Mouse (Mus musculus): ENCODE measurements around the gene Ccdc8.
A peak's percentile ranks its signal among the peaks of the same experiment; 100 is the strongest.

The Ccdc8 gene

DNA sequence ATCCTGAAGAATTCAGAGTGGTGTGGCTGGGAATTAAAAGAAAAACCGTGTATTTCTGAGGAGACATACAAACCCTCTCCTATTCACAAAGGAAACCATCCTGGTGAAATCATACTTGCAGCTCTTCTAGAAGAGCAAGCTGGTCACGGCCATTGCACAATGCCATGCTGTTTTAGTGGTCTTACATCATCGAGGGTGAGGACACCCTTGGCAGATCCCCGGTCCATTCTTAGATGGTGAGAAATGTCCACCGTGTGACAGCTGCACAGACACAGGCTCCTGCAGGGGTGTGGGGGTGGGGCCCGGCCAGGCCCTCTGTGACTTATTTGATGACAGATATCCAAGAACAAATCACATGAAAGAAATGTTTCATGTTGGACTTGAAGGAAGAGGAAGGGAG is 18.5 kb upstream of the Ccdc8 start:
- no peak for DNase-seq (ENCODE audit: low spot score in 2 of 2)

DNA sequence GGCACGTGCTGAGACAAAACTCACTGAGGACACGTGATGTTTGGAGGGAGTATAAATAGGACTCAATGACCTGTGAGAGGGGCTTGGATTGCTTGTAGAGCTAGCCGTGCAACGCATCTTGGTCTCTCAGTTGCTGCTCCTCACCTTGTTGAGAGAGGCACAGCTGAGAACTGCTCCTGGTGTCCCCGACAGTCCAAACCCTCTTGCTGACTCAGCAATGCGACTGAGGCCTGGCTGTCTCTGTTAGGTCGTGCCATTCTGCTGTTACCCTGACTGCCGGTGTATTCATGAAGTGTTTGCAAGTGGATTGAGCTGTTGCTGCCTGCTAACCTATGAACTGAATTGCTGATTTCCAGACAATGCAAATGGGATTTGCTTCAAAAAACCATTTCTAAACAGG is 16.2 kb upstream of the Ccdc8 start:
- DNase-seq (ENCODE audit: low spot score in 2 of 2): no peak

DNA sequence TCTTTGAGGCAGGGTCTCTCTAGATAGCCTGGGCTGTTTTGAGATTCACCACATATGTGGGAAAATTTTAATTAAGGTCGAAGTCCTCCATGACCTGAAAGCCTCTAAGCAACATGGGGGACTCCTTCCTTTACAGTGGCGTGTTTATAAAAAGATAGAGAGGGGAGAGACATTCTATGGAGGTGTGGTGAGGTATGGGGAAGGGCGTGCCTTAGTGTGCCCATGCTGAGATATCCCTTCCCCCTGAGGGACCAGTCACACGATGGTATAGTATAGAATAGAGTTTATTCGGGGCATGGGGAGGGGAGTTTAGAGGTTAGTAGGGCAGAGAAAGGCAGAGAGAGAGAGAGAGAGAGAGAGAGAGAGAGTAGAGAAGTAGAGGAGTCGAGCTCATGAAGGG is 14.3 kb upstream of the Ccdc8 start:
- no peak for DNase-seq (ENCODE audit: low spot score in 2 of 2)

DNA sequence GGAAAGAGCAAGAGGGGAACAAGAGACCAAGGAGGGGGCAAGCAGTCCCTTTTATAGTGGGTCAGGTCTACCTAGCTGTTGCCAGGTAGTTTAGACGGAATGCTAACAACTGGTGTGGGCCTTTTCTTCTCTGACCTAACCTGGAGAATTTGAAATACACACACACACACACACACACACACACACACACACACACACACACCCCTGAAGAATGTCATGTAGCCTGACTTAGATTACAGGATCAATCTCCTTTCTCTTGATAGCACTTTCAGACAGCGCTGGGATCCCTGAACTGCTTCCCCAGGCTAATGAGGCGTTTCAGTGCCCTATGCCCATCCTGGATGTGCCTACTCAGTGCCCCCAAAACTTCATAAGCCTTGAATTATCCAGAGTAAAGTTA is 13.9 kb upstream of the Ccdc8 start:
- DNase-seq (ENCODE audit: low spot score in 2 of 2): no peak

DNA sequence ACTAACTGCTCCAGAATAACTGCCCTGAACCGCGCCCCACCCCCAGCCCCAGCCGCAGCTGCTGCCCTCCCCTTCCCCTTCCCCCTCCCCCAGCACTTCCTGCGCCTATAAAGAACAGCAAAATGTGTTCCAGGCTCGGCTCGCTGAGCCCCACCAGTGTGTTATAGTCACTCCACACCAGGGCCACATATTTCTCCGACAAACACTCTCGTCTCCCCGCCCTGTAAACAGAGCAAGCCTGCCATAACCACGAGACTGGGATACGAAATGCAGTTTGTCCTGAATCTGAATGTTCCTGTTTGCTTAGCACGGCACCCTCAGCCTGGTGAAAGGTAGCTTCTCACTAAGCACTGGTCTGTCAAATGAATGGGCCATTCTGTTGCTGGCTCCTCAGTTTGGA is 12.2 kb upstream of the Ccdc8 start:
- peak in 1 of 2 experiments; percentile 24 for DNase-seq (ENCODE audit: low spot score in 2 of 2)

DNA sequence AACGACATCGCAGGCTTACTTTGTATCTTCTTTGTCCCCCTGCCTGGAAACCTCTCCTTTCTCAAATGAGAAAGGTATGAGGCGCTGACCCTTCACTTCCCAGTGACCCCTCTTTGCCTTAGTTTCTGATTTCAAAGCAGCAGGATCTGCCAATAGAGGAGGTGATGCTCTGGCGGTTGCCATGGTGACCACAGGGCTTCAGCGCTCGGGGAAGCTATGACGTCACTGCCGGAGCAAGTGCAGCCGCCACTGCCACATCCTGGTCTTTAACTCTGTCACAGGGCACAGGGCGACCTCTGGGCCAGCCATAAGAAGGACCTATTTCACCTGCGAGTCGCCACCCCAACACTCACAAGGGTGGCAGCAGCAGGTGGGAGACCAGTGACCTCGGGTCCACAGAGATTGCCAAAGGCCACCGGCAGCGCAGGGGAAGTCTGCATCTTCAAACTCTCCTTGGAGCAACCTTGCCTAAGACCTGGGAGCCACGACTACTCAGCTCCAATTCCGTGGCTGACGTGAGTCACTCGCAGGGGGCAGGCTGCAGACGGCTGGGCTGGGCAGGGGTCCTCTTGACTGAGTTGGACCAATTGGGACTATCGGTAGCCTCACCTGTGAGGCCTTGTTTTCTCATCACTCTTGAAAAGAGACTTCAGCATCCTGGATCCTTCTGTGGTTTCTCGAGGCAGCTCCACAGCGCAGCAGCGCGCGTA is 9.5 kb upstream of the Ccdc8 start, which contains the start of gene Gm42372:
TSS of gene Gm42372 (plus strand) at position 228 of the 710 bp plus-strand sequence.
- peak; percentile 85 to 86 for DNase-seq (ENCODE audit: low spot score in 2 of 2)

DNA sequence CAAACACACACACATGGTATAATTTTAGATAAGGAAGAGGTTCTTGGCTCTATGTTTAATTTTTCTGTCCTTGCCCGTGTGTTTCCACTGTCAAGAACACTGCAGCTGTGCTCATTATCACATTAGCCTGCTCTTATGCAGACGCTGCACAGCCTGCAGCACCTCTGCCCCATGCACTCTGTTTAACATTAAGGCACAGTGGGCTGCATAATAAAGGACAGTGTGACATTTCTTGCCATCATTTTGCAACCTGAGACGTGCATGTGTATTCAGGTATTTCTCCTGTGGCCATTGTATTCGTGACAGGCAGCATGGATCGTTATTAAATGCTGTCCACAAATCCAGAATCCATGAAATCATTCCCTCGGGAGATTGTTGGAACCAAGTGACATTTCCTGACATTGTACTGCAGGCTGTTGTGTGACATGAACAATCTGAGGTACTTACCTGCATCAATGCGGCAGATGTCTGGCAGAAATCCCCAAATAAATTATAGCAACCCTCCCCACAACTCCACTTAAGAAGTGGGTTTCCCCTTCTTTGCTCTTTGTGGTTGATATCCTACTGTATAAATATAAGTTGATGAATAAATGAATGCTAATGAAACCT is 4.9 kb upstream of the Ccdc8 start:
- no peak for DNase-seq (ENCODE audit: low spot score in 2 of 2)

DNA sequence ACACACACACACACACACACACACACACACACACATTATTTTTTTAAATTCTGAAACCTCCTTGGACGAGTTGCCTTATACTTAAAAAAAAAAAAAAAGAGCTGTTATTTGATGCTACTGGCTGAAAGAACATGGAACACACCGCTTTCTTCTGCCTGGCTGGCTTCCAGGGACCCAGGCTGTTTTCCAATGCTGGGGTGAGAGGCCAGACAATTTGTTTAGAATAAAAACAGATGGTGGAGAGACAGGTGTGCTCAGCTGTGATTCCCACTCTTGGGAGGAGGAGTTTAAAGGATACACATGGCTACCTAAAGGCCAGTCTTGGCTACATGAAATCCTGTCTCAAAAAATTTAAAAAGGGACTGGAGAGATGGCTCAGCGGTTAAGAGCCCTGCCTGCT is 4.1 kb upstream of the Ccdc8 start:
- DNase-seq (ENCODE audit: low spot score in 2 of 2): no peak

DNA sequence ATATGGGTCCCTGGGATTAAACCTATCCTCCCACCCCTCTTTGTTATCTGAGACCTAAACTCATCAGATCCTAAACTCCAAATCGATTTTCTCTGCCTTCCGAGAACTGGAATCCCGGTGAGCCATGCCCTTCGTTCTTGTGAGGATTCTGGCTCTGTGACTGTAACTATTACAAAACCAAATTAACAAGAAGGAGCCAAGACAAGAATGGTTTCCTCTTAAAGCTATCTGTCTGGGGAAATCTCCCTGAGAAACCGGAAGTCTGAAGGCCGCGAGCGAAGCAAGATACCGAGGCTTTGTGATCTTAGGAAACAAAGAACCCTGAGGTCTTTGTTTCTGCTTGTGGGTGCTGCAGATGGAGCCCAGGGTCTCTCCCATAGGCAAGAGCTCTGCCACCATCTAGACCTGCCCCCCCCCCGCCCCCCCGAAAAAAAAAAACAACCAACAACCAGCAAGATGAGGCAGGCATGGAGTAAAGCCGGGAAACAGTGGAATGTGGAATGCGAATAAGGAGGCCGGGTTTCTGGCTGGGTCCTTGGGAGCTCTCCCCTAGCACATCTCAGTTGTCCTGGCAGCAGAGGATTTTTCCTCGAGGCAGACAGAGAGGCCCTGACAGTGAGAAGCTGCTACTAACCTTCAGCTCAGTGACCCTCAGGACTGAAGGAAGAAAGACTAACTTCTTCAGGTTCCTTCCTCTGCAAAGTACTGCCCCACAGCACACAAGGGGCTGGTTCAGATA is 2.3 kb upstream of the Ccdc8 start:
- DNase-seq (ENCODE audit: low spot score in 2 of 2): no peak

DNA sequence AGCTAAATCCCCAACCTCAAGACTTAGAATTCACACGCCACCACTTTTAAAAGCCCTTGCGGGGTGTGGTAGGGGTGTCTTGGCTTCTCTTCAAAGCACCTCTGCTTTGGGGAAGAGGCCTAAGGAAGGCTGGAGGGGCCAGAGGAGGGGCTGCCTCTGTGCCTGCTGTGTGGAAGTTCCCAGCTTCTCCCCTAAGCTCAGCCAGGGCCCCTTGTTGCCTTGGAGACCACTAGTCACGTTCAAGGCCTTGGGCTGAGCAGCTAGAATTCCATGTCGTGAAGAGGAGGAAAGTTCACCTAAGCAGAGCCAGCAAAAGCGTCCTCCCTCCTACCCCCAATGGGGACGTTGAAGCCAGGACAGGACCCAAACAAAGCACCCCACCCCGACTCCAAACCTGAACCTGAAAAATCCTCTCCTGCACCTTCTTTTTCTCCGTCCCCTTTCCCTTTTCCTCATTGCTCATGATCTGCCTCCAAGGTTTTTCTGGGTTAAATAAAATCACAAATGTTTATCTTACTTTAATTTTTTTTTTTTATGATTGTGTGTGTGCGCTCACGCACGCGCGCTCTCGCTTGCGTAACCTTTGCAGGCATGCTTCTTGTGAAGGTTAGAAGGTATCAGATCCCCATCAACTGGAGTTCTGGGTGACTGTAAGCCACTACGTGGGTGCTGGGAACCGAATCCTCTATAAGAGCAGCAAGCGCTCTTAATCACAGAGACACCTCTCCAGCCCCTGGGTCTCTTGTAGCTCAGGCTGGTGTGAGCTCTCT is 642 bp upstream of the Ccdc8 start:
- DNase-seq (ENCODE audit: low spot score in 2 of 2): no peak

DNA sequence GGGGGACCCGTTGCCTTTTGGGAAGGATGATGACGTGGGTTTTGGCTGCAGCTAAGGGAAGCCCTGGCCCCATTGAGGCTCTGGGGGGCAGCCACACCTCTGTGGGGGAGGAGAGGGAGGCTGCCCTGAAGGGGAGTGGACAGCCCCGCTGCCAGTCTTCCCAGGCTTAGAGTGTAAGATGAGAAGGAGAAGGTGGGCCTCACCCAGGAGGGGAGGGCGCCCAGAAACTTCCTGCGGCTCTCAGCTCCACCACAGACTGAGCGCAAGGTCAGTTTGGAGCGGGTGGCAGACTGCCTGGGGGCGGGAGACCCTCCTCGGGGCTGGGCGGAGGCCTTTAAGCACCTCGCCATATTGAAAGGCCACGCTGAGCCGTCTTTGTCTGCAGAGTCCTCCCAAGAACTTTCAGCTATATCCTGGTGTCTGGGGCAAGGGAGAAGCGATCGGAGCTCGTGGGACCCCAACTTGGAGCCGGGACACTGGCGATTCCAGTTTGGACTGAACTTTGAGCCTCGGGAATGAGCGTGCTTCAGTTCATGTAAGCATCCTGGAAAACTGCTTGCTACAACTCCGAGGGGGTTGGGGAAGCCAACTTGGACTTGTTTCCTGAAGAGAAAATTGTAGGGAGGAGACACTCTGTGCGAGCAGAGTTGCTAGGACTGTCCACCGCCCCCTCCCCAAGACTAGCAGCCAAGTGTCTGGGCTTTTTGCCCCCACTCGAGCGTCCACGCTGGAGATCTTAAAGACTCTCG is 1.3 kb downstream of the Ccdc8 start:
- DNase-seq (ENCODE audit: low spot score in 2 of 2): peak in 1 of 2 experiments; percentile 54

DNA sequence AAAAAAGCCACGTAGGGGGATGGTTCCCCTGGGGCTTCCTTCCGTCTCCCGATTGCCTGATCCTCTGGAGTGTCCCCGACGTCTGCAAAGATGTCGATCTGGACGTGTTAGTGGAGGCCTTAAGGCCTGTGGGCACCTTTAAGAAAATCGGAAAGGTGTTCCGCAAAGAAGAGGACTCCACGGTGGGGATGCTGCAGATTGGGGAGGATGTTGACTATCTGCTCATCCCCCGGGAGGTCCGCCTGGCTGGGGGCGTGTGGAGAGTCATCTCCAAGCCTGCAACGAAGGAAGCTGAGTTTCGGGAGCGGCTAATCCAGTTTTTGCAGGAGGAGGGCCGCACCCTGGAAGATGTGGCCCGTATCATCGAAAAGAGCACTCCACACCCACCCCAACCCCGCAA is 1.9 kb downstream of the Ccdc8 start:
- no peak for DNase-seq (ENCODE audit: low spot score in 2 of 2)

DNA sequence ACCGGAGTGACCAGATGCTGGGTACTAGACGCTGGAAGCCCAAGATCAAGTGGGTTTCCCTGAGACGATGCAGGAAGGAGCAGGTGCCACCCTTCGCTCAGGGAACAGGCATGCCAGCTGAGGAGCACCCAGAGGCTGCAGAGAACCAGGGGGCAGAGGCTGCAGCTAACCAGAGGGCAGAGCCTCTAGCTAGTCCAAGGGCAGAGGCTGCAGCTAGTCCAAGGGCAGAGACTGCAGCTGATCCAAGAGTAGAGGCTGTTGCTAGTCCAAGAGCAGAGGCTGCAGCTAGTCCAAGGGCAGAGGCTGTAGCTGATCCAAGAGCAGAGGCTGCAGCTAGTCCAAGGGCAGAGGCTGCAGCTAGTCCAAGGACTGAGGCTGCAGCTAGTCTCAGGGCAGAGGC is 2.8 kb downstream of the Ccdc8 start:
- peak in 1 of 2 experiments; percentile 9 for DNase-seq (ENCODE audit: low spot score in 2 of 2)

DNA sequence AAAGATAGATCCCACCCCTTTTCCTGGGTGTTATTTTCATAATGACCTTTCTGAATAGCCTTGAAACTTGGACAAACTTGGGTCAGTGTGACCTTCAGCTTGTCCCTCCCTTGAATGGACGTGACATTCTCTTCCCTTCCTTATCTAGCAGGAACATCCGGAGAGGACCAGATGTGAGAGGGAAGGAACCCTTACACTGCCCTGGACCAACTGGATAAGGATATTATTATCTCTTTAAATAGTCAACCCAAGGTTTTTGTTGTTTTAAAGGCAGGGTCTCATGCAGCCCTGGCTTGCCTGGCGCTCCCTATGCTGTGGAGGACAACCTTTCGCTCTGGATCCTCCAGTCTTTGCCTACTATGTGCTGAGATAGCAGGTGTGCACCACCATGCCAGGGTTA is 6.7 kb downstream of the Ccdc8 start:
- DNase-seq (ENCODE audit: low spot score in 2 of 2): no peak

DNA sequence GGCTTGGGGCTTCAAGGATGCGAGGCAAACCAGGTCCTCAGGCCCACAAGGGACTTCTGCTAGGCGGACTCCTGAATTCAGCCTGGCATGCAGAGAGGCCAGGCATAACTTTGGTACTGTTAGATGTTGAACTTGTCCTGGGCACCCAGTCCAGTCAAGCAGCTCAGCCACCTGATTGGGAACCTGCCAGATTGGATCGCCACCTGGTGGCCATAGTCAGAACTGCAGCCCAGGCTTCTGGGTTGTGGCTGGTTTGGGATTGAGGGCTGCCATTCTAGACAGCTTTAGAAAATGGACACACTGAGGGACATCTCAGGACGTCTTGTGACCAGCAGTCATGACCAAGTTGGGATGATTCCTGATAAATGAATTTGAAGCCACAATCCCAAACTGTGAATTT is 7.1 kb downstream of the Ccdc8 start:
- DNase-seq (ENCODE audit: low spot score in 2 of 2): peak; percentile 77 to 90

DNA sequence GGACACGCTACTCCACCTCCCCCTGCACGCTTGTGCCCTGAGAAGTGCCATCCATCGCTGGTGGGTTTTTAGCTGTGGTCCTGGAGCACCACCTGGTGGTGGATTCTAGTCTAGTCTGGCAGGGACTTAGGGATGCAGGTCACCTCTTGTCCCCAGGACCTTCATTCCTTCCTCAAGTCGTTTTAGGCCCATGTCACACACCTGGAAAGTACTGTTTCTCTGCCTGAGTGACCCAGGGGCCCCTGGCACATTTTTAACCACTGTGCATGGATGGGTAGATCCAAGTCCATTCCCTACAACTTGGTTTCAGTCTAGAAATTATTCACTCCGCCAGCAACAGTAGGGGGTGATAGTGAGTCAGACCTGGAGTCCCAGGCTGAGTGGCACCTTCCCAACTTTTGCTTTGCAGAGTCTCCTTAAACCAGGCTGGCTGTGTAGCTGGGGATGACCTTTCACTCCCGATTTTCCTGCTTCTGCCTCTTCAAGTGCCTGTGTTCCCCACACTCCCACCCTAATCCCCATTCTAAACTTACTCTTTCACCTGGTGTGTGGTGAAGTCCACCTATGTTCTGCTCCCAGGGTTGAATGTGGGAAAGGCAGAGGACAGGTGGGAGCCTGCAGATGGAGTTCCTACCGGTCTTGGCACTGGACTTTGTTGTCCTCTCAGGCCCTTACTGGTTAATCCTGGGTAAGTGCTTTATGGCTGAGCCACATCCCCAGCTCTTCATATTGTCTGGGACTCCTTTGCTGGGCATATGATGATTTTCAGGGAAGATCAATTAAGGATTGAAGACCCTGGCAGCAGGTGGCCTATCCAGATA is 10.1 kb downstream of the Ccdc8 start:
- peak; percentile 72 to 76 for DNase-seq (ENCODE audit: low spot score in 2 of 2)

DNA sequence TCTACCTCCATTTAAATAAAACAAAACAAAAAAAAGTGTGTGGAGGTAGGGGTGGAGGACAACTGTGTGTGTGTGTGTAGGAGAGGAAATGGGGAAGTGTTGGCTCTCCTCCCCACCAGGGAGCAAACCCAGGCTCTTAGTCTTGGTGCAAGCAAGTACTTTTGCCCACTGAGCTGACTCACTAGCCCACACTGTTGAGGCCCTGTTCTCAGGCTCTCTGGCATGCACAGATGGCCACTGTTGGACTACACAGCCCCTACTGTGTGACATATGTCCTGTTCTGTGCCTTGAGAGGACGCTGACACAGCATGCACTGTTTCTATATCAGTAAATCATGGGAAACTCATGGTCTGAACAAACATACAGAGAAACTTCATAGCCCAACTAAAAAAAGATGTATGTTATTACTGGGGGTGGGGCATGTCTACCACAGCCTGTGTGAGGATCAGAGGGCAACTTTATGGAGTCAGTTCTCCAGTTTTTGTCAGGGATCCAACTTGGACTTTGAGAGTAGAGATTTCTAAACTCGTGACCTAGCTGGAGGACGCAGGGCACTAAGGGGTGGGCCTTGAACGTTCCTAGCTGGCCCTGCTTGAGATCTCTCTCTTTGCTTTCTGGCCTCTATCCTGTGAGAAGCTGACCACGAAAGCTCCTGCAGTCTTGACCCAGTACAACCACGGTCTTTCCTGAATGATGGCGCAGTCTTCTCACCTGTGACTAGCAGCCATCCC is 10.9 kb downstream of the Ccdc8 start:
- DNase-seq (ENCODE audit: low spot score in 2 of 2): no peak

DNA sequence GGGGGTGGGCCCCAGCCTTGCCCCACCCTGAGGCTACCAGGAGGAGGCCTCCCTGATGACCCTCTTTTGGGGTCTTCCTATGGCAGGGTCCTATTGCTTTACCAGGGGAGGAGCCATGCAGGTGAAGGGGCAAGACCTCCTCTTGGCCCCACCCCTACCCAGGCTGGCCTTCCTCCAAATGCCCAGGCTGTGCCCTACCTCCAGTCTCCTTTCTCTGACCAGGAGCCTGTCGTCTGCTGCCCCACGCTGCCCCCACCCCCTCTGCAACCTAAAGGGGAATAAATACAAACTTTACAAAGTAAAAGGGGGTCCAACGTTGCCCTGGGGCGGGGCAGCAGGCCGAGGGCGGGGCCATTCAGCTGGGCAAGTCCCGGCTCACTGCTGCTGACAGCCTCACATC is 12.2 kb downstream of the Ccdc8 start:
- no peak for DNase-seq (ENCODE audit: low spot score in 2 of 2)

DNA sequence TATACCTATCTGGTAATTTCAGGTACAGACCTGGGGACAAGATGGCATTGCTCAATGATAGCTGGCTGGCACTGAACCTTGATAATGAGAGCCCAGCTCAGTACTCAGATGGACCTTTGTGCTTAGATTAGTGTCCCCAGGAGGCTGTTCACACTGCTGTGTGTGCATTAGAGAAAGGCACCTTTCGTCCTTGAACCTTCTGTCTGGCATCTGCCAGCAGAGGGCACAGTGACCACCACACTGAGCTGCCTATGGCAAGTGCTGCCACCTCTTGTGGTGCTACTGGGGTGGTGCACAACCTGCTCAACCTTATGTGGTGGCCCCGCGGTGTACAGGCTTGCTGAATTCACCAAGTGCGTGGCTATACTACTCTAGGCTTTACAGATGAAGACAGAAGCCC is 14.8 kb downstream of the Ccdc8 start:
- DNase-seq (ENCODE audit: low spot score in 2 of 2): no peak

All from frontal cortex, postnatal 14 days (tissue).